Mouse (Mus musculus): ENCODE results near the gene Cdkal1.

Gene Cdkal1

GRCm38 (mm10) chr13:29499750-29500149, 355.7 kb downstream of the Cdkal1 start:
- no peak for DNase-seq (ENCODE audit: low spot score in 2 of 2)

- DNase-seq (ENCODE audit: low spot score in 2 of 2): no peak
Observed at GRCm38 (mm10) chr13:29497286-29497685, 358.2 kb downstream of the Cdkal1 start.

GRCm38 (mm10) chr13:29490341-29490740, 365.1 kb downstream of the Cdkal1 start:
- DNase-seq (ENCODE audit: low spot score in 2 of 2): no peak

- DNase-seq (ENCODE audit: low spot score in 2 of 2): no peak
Observed at GRCm38 (mm10) chr13:29489476-29489875, 366.0 kb downstream of the Cdkal1 start.

GRCm38 (mm10) chr13:29486709-29487108, 368.8 kb downstream of the Cdkal1 start:
- no peak for DNase-seq (ENCODE audit: low spot score in 2 of 2)

GRCm38 (mm10) chr13:29483950-29484349, 371.5 kb downstream of the Cdkal1 start:
- no peak for DNase-seq (ENCODE audit: low spot score in 2 of 2)

GRCm38 (mm10) chr13:29482147-29482863, 373.2 kb downstream of the Cdkal1 start:
- DNase-seq (ENCODE audit: low spot score in 2 of 2): no peak

- DNase-seq (ENCODE audit: low spot score in 2 of 2): no peak
Observed at GRCm38 (mm10) chr13:29476421-29476820, 379.1 kb downstream of the Cdkal1 start.

- DNase-seq (ENCODE audit: low spot score in 2 of 2): no peak
Observed at GRCm38 (mm10) chr13:29474301-29474700, 381.2 kb downstream of the Cdkal1 start.

- no peak for DNase-seq (ENCODE audit: low spot score in 2 of 2)
Observed at GRCm38 (mm10) chr13:29473779-29474178, 381.7 kb downstream of the Cdkal1 start.

GRCm38 (mm10) chr13:29462271-29462670, 393.2 kb downstream of the Cdkal1 start:
- no peak for DNase-seq (ENCODE audit: low spot score in 2 of 2)

GRCm38 (mm10) chr13:29460741-29461140, 394.7 kb downstream of the Cdkal1 start:
- DNase-seq (ENCODE audit: low spot score in 2 of 2): no peak

GRCm38 (mm10) chr13:29458385-29458784, 397.1 kb downstream of the Cdkal1 start:
- DNase-seq (ENCODE audit: low spot score in 2 of 2): no peak

- no peak for DNase-seq (ENCODE audit: low spot score in 2 of 2)
Observed at GRCm38 (mm10) chr13:29437067-29437466, 418.4 kb downstream of the Cdkal1 start.

GRCm38 (mm10) chr13:29434726-29435125, 420.7 kb downstream of the Cdkal1 start:
- peak in 1 of 2 experiments; percentile 20 for DNase-seq (ENCODE audit: low spot score in 2 of 2)

- no peak for DNase-seq (ENCODE audit: low spot score in 2 of 2)
Observed at GRCm38 (mm10) chr13:29430919-29431318, 424.6 kb downstream of the Cdkal1 start.

- DNase-seq (ENCODE audit: low spot score in 2 of 2): no peak
Observed at GRCm38 (mm10) chr13:29429877-29430276, 425.6 kb downstream of the Cdkal1 start.

GRCm38 (mm10) chr13:29429196-29429595, 426.3 kb downstream of the Cdkal1 start:
- no peak for DNase-seq (ENCODE audit: low spot score in 2 of 2)

- DNase-seq (ENCODE audit: low spot score in 2 of 2): no peak
Observed at GRCm38 (mm10) chr13:29416450-29417136, 438.9 kb downstream of the Cdkal1 start.

GRCm38 (mm10) chr13:29415967-29416366, 439.5 kb downstream of the Cdkal1 start:
- DNase-seq (ENCODE audit: low spot score in 2 of 2): no peak

GRCm38 (mm10) chr13:29414878-29415277, 440.6 kb downstream of the Cdkal1 start:
- no peak for DNase-seq (ENCODE audit: low spot score in 2 of 2)

GRCm38 (mm10) chr13:29414470-29414869, 441.0 kb downstream of the Cdkal1 start:
- no peak for DNase-seq (ENCODE audit: low spot score in 2 of 2)

- DNase-seq (ENCODE audit: low spot score in 2 of 2): no peak
Observed at GRCm38 (mm10) chr13:29411176-29411575, 444.3 kb downstream of the Cdkal1 start.

Measured in frontal cortex, postnatal 14 days (tissue).